Mouse (Mus musculus) ES-Bruce4 (cell line): Measurements from ENCODE around the gene Zbtb34. TPM values are rescaled to one million over a fixed set of nuclear protein-coding genes. Genes with fewer than 3 reads are reported as not detected.

ENCODE experiments used
- H3K27ac ChIP-seq: 2 replicates; pipeline ENCODE4 v1.5.1; 2012; ENCODE audit warnings: low read length, inconsistent platforms; ENCODE audit not compliant: insufficient read depth
- H3K27me3 ChIP-seq: 2 replicates; pipeline ENCODE4 v1.6.1; 2012; ENCODE audit warnings: mild to moderate bottlenecking, low read length, inconsistent platforms; ENCODE audit not compliant: control insufficient read depth, poor library complexity, insufficient read depth, severe bottlenecking
- H3K36me3 ChIP-seq: 2 replicates; pipeline ENCODE4 v1.6.1; 2012; ENCODE audit warnings: inconsistent platforms, mild to moderate bottlenecking, low read length, moderate library complexity; ENCODE audit not compliant: control insufficient read depth, poor library complexity, insufficient read depth, severe bottlenecking
- H3K4me1 ChIP-seq: one replicate; pipeline ENCODE4 v1.8.1; 2011; ENCODE audit warnings: low read length; ENCODE audit not compliant: control insufficient read depth, insufficient read depth
- H3K4me3 ChIP-seq: 2 replicates; pipeline ENCODE4 v1.5.1; 2011; ENCODE audit warnings: low read depth, mild to moderate bottlenecking, low read length
- H3K9ac ChIP-seq: 2 replicates; pipeline ENCODE4 v1.6.1; 2012; ENCODE audit warnings: low read depth, mild to moderate bottlenecking, inconsistent platforms; ENCODE audit not compliant: poor library complexity, severe bottlenecking
- H3K9me3 ChIP-seq: replicated peaks from 2 replicates; pipeline ENCODE4 v1.6.1; 2012; ENCODE audit warnings: mild to moderate bottlenecking, low read length, inconsistent platforms; ENCODE audit not compliant: control insufficient read depth, poor library complexity, insufficient read depth, severe bottlenecking
- CTCF ChIP-seq: IDR thresholded peaks from one replicate; pipeline ENCODE4 v1.8.1; 2011; ENCODE audit warnings: low read depth, low read length
- EP300 ChIP-seq: IDR thresholded peaks from 2 replicates; pipeline ENCODE4 v1.6.1; 2011; ENCODE audit warnings: low read depth, low read length; ENCODE audit not compliant: insufficient read depth
- POLR2A ChIP-seq: IDR thresholded peaks from one replicate; pipeline ENCODE4 v1.8.1; 2011; ENCODE audit warnings: low read length; ENCODE audit not compliant: insufficient read depth
- polyA plus RNA-seq: library from polyadenylated mRNA; stranded (reverse); fragments of >200 nt; gene quantifications from 2 replicates; pipeline ENCODE4 v1.2.4, GENCODE M21; 2011; ENCODE audit warnings: low read depth; ENCODE audit not compliant: missing spikeins, insufficient read depth, insufficient read length

Gene Zbtb34
- polyA plus RNA-seq, 1 experiment, result 21.4 TPM

DNA sequence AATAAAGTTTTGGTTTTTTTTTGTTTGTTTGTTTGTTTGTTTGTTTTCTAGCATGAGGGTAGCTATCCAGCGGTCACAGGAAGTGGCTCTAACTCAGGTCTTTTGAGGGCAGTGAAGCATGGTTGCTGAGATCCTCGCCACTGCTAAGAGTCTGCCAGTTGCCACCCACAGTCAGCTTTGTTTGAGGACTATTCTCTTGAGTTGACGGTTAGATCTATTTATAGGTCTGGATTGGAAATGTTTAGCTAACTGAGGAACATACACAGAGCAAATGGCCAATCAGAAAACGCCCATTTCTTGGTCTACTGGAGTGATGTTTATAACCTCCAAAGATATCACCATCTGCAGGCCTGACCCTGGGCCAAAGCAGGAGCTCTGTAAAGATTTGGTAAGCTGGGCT is 11.6 kb upstream of the Zbtb34 start:
- no peaks in the 10 kb centered on the region for H3K36me3 ChIP-seq
- H3K27ac ChIP-seq, result peak overlapping the region; percentile 24; the same call in 1 of the 2 replicates
- H3K4me1 ChIP-seq, result peaks cover 15% of the 10 kb centered on the region
- H3K9me3 ChIP-seq, result no peaks in the 10 kb centered on the region
- no peak overlapping the region for H3K9ac ChIP-seq
- TF ChIP-seq CTCF (no peak), POLR2A (no peak), EP300 (no peak)
- no peaks in the 10 kb centered on the region for H3K27me3 ChIP-seq
- no peak overlapping the region for H3K4me3 ChIP-seq

- peaks cover 18% of the 10 kb centered on the region for H3K4me1 ChIP-seq
- TF ChIP-seq POLR2A (no peak), EP300 (peak; percentile 64; the same call in 1 of the 2 replicates)
Observed at GRCm38 (mm10) chr2:33440893-33441292, 9.8 kb upstream of the Zbtb34 start.

GRCm38 (mm10) chr2:33439980-33440670 is 9.0 kb upstream of the Zbtb34 start:
- Histone ChIP-seq H3K27me3 (no peaks in the 10 kb centered on the region), H3K27ac (peak overlapping the region; percentile 97), H3K9ac (peak overlapping the region; percentile 9; the same call in 1 of the 2 replicates), H3K4me3 (peak overlapping the region; percentile 35), H3K36me3 (no peaks in the 10 kb centered on the region), H3K9me3 (no peaks in the 10 kb centered on the region), H3K4me1 (peaks cover 17% of the 10 kb centered on the region)
- TF ChIP-seq POLR2A (no peak), EP300 (peak; percentile 94)

More at GRCm38 (mm10) chr2:33440893-33441292, 9.8 kb upstream of the Zbtb34 start:
- H3K27me3 ChIP-seq, result no peaks in the 10 kb centered on the region
- no peak overlapping the region for H3K4me3 ChIP-seq
- no peak overlapping the region for H3K9ac ChIP-seq
- H3K36me3 ChIP-seq, result no peaks in the 10 kb centered on the region
- peak overlapping the region; percentile 87 for H3K27ac ChIP-seq
- H3K9me3 ChIP-seq, result no peaks in the 10 kb centered on the region

DNA sequence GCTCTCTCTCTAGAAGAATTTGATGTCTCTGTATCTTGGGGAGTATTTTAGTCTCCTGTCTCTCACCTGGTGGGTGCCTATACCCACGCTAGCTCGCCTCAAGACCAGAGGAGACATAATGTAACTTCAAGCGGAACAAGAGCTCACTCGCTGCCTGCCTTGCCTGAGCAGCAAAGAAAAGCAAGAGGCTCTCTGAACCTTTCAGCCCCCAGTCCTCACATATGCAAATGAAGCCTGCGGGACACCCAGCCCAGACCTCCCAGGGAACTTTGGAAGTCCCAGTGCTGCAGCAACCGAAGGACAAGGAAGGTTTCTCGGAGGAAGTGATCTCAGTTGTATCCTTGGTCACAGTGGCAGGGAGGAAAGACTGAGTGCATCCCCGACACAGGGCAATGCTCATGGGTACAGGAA is 8.4 kb upstream of the Zbtb34 start:
- H3K9me3 ChIP-seq, result no peaks in the 10 kb centered on the region
- peaks cover 16% of the 10 kb centered on the region for H3K4me1 ChIP-seq
- no peaks in the 10 kb centered on the region for H3K36me3 ChIP-seq
- peak overlapping the region; percentile 35 for H3K4me3 ChIP-seq
- H3K27ac ChIP-seq, result peak overlapping the region; percentile 98
- no peak for TF ChIP-seq POLR2A
- TF ChIP-seq CTCF, result no peak
- peak; percentile 95 for TF ChIP-seq EP300
- peak overlapping the region; percentile 23 for H3K9ac ChIP-seq
- no peaks in the 10 kb centered on the region for H3K27me3 ChIP-seq

GRCm38 (mm10) chr2:33438377-33438776 is 7.3 kb upstream of the Zbtb34 start:
- no peak overlapping the region for H3K4me3 ChIP-seq
- peak overlapping the region; percentile 91 for H3K27ac ChIP-seq
- no peaks in the 10 kb centered on the region for H3K36me3 ChIP-seq
- TF ChIP-seq EP300 (peak; percentile 98), CTCF (no peak)
- no peaks in the 10 kb centered on the region for H3K9me3 ChIP-seq
- peak overlapping the region; percentile 34 for H3K9ac ChIP-seq
- no peaks in the 10 kb centered on the region for H3K27me3 ChIP-seq
- H3K4me1 ChIP-seq, result peaks cover 13% of the 10 kb centered on the region

- H3K9me3 ChIP-seq, result no peaks in the 10 kb centered on the region
- TF ChIP-seq POLR2A (no peak), EP300 (no peak), CTCF (no peak)
- no peak overlapping the region for H3K4me3 ChIP-seq
- H3K9ac ChIP-seq, result peak overlapping the region; percentile 34
- no peaks in the 10 kb centered on the region for H3K36me3 ChIP-seq
- peak overlapping the region; percentile 91 for H3K27ac ChIP-seq
- peaks cover 14% of the 10 kb centered on the region for H3K4me1 ChIP-seq
- no peaks in the 10 kb centered on the region for H3K27me3 ChIP-seq
Observed at GRCm38 (mm10) chr2:33437184-33437583, 6.1 kb upstream of the Zbtb34 start.
